Mouse (Mus musculus): Measurements from ENCODE around the gene 5830411N06Rik.
A peak's percentile ranks its signal among the peaks of the same experiment; 100 is the strongest.

Gene 5830411N06Rik

GRCm38 (mm10) chr7:140247216-140247615 is at the start of gene 5830411N06Rik:
5830411N06Rik (plus strand) TSS chr7:140247284.
- no peak for DNase-seq (ENCODE audit: low spot score)

GRCm38 (mm10) chr7:140201090-140201489 is 46.0 kb upstream of the 5830411N06Rik start:
- DNase-seq (ENCODE audit: low spot score) = no peak

DNA sequence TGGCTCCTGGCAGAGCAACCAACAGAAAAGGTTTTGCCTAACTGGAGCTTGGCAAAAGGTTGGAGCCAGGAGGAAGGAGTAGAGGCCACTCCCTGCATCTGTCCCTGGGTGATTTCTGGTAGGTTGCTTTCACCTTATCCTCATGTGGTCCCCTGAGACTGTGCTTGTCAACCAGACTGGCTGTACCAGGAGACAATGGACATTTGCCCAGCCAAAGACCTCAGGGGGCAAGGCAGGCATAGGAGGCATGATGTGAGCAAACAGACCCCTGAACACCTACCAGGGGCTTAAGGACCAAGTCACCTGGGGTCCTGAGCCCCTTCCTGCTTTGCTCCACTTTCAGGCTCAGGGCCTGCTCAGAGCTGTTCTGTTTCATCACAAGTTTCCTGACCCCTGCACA is 41.2 kb upstream of the 5830411N06Rik start, which contains the start of gene Olfr524:
Gene Olfr524 (minus strand): TSS at position 101 of the 400 bp plus-strand sequence.
- DNase-seq (ENCODE audit: low spot score) = no peak

DNA sequence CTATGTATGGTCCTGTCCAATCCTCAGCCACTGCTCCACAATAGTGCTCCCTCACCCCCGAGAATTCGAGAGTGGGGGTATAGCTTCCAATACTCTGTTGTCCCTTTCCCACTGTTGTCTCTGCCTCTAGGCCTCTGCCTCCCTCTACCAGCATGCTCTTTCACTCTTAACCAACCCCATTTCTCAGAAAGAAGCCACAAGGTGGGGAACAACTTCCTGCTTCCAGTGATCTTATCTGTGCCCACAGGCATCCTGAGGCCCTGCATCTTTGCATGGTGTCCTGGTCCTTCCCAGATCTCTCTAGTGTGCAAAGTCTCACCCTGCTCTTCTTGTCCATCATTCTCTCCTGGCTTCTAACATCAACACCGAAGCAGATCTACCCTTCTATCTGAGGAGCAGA is 40.2 kb upstream of the 5830411N06Rik start:
- DNase-seq (ENCODE audit: low spot score) = no peak

DNA sequence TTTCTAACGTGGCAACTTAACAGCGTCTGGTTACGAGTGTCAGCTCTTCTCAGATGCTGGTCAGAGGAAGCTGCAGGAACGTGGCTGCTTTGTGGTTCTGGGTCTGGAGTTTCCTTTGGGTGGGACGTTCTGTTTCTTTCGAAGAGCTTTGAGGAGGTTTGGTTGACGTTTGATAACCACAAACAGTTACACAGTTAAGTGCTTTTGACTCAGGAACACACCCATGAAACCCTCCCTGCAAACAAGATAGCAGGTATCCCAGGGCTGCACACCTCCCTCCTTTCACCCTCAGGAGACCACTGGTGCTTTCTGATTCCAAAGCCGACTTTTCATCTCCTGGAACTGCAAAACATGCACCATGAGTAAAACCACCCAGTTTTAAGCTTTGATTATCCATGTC is 38.9 kb upstream of the 5830411N06Rik start:
- DNase-seq (ENCODE audit: low spot score) = peak; percentile 11

DNA sequence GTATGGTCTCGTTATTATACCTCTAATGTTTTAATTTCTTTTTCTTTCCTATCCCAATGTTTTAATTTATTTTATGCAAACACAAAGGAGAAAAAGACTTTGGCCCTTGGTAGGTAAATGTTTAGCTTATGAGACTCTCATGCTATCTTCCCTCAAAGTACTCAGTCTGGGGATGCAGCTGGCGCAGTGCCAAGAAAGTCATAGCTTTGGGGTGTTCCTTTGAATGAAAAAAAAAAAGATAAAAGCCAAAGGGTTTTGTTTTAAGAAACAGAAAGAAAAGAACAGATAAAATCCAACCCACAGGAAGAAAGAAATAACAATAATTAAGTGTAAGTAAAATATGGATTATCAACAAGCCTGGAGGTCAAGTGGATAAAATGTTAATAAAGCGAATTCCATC is 38.4 kb upstream of the 5830411N06Rik start:
- no peak for DNase-seq (ENCODE audit: low spot score)

DNA sequence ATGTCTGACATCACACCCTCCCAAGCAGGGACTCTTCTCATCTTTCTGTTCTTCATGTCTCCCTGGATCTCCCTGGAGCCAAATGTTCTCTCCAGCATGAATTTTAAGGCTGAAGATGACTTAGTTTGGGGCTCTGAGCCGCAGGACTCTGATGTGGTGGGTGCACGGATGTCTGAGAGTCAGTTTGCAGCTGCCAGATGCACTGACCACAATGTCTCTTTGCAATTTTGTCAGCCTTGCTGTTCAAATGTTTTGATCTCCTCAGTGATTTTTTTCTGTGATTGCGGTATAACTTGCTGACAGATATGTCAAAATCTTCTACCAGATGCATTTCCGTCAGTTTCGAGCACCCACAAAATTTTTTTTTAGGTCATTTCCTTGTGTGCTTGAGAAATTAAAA is 33.2 kb upstream of the 5830411N06Rik start:
- no peak for DNase-seq (ENCODE audit: low spot score)

DNA sequence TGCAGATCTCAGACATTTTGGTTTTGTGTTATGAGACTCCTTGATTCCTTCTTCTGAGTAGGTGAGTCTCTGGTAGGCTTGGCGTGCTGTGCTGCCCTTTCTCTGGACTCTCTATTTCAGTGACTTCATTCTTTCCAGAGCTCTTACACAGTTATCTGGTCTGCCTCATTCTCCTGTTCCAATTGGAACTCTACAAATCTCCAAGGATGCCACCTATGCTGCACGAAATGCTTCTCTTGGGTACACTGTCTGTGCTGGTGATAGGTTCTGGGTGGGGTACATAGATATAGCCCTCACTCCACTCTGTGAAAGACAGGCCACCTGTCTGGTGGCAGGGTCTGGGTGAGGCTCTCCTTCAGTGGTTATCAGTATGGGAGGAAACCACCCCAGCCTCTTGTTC is 29.1 kb upstream of the 5830411N06Rik start, which contains the start of gene Cd163l1:
Gene Cd163l1 (plus strand): TSS at position 301 of the 400 bp plus-strand sequence.
- DNase-seq (ENCODE audit: low spot score) = no peak

DNA sequence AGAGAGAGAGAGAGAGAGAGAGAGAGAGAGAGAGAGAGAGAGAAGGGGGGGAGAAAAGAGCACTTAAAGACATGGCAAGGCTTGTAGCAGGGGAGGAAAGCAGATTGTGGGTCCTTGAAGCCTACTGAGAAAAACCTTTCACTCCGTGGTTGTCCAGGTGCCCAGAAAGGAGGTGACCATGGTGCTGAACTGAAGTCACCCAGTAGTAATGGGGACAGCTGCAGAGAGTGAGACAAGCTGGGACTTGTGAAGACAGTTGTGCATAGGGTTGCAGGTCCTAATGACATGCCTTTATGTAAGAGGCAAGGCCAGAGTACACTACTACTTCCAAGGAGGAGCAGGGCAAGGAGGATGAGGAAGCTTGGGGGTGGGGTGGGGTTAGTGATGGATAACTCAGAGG is 27.8 kb upstream of the 5830411N06Rik start:
- no peak for DNase-seq (ENCODE audit: low spot score)

- DNase-seq (ENCODE audit: low spot score) = no peak
These were observed 26.7 kb upstream of the 5830411N06Rik start for GRCm38 (mm10) chr7:140220375-140220774.

DNA sequence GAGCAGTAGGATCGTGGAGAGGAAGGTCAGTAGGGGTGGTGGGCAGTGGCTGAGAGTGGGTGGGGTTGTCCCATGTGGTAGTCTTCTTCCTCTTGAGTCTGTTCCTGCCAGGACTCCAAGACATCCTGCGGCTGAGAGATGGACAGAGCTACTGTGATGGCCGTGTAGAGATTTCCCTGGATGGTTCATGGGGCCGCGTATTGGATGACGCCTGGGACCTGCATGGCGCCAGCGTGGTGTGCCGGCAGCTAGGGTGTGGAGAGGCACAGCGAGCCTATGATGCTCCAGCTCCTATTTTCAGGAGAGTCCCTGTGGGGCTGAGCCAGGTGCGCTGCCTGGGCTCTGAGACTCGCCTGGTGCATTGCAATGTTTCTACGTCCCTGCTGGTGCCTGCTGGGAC is 22.9 kb upstream of the 5830411N06Rik start:
- no peak for DNase-seq (ENCODE audit: low spot score)

- DNase-seq (ENCODE audit: low spot score) = no peak
These were observed 18.6 kb upstream of the 5830411N06Rik start for GRCm38 (mm10) chr7:140228476-140228875.

DNA sequence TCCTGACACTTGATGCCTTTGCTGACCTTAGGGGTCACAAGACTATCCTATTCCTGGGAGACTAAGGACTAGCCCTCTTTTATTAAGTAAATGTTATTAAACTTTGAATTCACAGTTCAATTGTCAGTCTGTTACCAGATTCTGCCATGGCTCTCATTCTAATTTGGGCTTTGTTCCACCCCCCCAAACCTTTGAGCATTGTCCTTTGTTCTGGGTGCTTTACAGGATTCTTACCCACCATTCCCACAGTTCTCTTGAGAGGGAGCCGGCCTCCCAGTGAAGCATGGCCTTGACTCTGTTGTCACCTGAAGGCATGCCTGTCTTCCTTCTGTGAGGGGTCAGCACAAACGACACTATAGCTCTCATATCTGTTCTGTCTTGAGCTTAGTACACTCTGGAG is 16.1 kb upstream of the 5830411N06Rik start:
- DNase-seq (ENCODE audit: low spot score) = no peak

GRCm38 (mm10) chr7:140233696-140234095 is 13.4 kb upstream of the 5830411N06Rik start:
- DNase-seq (ENCODE audit: low spot score) = no peak

- no peak for DNase-seq (ENCODE audit: low spot score)
These were observed 6.8 kb downstream of the 5830411N06Rik start for GRCm38 (mm10) chr7:140253780-140254299.

GRCm38 (mm10) chr7:140295746-140296145 is 48.7 kb downstream of the 5830411N06Rik start:
- DNase-seq (ENCODE audit: low spot score) = no peak

DNA sequence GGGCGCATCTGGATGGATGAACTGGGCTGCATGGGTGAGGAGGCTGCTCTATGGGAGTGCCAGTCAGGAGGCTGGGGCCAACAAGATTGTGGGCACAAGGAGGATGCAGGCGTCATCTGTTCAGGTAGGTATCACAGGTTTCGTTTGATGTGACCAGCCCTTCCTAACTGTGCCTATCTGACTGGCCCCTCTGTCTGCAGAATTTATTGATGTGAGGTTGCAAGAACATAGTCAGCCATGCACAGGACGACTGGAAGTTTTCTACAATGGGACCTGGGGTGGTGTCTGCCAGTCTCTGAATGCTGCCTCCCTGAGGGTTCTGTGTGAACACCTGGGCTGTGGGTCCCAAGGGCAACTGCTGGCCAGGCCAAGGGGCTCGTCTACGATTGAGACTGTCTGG is 49.8 kb downstream of the 5830411N06Rik start:
- DNase-seq (ENCODE audit: low spot score) = no peak

DNA sequence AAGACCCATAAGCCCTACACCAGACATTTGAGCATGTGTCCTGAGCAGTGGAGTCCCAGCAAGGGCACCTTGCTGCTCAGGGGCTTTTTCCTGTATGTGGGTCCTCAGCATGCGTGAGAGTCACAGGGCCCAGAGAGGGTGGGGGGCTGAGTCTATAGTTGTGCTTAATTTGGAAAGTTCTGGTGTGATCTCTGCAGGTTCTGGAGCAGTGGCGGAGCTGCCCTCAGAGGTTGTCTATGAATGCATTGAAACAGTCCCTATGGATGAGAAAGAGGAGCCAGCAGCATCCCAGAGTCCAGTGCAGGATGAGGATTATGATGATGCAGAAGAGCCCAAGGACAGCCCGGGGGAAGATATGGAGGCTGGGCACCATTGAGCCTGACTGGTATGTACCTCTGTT is 52.3 kb downstream of the 5830411N06Rik start:
- DNase-seq (ENCODE audit: low spot score) = no peak

DNA sequence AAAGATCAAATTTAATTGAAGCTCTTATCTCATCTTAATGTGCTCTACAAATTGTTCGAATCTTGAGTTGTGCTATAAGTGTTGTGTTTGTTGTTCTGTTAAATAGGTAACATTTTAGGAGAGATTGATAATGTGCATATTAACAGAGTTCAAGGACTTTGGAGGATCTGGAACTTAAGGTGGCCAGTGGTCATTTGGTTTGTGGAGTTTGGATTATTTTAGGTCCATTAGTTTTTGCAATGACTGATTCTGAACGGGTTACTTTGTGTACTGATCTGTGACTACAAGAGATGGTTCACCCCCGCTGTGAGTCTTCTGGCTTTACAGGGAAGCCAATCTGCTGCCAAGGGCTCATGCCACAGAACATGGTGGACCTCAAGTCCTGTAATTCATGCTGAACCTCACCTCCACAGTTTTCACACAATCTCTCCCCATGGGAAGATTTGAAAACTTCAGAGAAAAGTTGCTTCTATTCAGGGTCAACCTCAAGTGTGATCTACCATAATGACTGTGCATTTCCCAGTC is 72.8 kb downstream of the 5830411N06Rik start:
- no peak for DNase-seq (ENCODE audit: low spot score)

- DNase-seq (ENCODE audit: low spot score) = no peak
These were observed 73.5 kb downstream of the 5830411N06Rik start, which contains the start of gene Olfr525 for GRCm38 (mm10) chr7:140320558-140320957. Olfr525 (plus strand) TSS chr7:140320858.

DNA sequence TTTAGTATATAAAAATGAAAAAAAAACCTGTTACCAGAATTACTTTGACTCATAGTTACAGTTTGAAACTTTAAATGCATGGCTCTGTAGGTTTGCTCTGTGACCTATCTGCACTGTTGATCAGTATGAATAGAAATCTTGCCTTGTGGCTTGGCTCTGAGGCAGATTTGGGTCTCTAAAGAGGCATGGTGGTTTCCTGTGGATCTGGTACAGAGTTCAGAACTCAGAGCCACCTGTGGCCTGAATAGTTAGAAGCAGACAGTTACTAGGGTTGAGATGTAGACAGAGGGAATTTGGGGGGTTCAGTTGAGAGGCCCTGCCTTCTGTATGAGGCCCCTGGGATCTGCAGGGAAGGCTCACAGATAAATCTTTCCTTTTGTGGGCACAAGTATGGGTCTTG is 74.1 kb downstream of the 5830411N06Rik start:
- no peak for DNase-seq (ENCODE audit: low spot score)

- DNase-seq (ENCODE audit: low spot score) = no peak
These were observed 82.8 kb downstream of the 5830411N06Rik start for GRCm38 (mm10) chr7:140329766-140330304.

DNA sequence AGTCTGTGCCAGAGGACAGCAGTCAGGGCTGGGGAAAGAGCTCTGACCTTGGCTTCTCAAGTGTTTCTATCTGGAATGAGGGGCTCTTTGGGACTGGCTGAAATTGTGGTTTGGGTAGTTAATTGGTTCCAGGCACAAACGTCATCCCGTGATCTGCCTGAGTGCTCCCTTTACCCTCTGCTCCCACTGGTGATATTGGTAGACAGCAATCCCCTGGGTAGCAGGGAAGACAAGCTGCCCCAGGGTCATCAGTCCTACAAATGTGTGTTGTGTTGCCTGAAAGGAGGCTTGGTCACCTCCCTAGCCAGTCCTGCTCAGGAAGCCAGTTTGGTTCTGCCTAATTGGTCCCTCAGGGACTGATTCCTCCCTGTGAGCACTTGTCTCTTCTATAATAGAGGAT is 86.6 kb downstream of the 5830411N06Rik start, which contains the start of gene Olfr527:
Gene Olfr527 (plus strand): TSS at position 301 of the 400 bp plus-strand sequence.
- no peak for DNase-seq (ENCODE audit: low spot score)
